Mouse (Mus musculus): ENCODE measurements around the gene Rtn1.

Rtn1 gene

DNA sequence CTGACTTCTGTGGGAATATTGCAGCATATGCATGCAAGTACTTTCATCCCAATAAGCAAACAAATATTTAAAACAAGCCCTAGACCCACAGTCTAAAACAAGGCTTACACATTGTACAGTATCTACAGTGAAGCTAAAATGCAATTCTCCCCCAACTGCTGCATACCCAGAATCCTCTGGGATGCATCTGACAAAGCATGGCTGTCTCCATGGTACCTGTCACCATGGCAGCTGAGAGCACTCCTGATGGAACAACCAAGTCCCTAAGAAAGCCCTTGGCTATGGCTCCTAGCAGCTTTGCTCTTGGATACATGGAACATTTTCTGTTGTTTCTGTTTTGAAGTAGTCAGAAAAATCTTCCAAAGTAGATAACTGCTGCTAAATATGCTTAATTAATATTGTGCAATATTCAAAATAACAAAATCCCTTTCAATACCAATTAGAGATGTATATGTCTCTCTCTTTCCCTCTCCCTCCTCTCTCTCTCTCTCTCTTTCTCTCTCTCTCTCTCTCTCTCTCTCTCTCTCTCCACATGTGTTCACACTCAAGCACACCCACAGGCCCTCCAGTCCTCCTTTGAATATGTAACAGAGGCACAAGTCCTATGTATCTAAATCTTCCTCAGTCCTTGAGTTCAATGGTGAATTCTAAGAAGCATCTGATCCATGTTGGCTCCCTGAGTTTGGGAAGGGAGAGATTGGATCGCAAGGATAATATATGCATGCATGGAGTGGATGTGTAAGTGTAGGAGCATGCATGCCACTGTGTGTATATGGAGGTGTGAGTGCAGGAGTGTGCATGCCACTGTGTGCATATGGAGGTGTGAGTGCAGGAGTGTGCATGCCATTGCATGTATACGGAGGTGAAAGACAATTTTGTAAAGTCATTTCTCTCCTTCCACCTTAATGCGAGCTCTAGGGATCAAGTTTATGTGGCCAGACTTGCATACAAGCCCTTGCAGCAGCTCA lies 143.3 kb downstream of the Rtn1 start:
- DNase-seq: no peak

DNA sequence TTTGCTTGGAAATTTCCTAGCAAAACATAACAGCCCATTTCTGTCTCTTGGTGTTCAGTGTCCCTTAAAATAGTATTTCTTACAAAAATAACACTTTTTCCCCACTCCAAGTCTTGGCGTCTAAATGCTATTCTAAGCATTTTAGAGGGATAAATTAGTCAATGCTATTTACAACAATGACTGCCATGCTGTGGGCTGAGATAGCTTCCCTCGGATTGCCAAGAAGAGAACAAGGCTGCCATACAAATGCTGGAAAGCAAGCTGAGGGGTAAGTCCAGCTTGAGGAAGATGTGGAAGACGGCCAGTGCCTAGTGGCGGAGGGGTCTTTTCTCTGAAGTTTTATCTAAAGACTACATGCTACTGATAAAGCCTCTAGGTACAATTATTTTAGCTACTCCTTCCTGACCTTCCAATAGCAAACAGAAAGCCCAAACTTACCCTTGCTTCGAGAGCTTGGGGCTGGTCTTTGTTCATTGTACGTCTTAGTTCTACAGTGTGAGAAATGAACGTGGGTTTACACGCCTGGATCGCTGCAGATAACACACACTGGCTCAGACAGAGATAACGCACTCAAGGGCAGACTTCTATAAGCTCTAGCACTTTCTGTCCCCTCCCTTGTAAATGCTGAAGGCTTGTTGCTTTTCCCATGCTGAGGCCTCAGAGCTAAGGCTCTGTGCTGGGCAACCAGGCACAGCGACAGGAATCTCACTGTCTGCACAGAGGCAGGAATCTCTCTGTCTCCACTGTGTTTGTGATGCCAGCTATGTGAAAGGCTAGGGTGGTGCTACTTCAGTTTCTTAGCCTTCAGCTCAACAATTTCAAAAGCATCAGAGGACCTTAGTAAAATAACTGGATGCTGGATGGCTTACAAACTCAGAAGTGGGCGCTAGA lies 145.4 kb downstream of the Rtn1 start:
- no peak for DNase-seq

DNA sequence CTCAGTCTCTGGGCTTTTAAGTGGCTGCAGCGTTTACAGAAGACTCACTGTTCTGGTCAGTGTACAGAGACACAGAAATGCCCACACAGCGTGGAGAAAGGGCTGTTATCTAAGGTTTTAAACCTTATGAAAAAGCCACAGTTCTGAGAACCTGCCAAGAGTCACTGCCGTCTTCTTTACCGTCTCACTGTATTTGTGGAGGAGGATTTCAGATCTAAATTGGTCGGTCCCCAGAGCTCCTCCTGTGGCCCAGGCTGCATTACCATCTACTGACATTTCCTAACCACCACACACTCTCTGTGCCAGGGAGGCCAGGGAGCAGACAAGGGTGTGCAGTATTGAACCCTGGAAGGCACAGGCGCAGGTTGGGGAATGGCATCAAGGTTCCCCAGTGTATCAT lies 151.9 kb downstream of the Rtn1 start:
- DNase-seq: no peak

DNA sequence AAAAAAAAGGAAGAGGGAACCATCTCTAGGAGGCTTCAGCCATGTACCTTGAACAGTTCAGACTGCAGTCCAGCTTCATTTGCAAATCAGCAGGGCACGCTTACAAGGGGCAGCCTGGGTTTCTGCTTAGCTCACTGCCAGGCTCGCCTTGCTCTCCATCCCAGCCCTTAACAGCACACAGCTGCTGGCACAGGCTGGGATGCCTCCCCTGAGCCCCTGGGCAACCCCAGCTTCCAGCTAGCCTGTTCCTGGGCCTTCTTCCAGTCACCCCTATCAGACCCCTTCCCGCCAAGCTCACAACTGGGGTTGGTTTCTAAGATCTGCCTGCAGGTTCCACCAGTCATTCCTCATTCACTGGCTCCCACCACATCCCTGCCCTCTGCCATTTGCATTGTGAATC lies 155.8 kb downstream of the Rtn1 start:
- DNase-seq: no peak

DNA sequence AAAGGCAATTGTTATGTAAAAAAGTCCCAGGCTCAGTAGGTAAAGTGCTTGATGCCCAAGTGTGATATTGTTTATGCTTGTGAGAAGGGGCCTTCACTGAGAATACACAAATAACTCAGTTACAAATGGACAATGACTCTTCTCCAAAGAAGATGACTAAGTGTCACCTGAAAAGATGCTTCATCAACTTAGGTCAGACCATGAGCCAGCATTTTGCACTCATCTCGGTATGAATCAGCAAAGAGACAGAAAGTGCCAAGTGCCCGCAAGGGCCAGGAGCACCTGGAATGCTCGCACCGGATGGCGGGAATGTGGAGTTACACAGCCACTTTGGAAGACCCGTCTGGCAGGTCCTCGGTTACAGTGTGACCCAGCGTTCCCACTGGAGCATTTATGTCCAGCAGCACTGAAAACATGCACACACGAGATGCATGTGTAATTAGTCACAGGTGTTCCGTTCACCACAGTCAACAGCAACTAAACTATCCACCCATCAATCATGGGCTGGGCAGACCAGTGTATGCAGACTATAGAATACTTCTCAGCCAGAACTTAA lies 156.9 kb downstream of the Rtn1 start:
- no peak for DNase-seq

DNA sequence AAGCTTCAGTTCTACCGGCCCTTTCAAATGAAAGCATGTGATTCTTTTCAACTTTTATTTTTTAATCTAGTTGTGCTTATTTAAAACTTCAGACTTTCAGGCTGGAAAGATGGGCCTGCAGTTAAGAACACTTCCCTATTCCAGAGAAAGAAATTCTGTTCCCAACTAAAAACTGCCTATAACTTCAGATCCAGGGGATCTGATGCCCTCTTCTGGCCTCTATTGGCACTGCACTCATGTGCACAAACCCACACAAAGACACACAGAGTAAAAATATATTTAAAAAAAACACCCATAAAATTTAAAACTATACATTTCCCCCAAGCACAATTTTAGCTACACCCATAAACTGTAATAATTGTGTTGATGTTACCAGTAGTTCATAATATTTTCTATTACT lies 163.9 kb downstream of the Rtn1 start:
- DNase-seq: no peak

DNA sequence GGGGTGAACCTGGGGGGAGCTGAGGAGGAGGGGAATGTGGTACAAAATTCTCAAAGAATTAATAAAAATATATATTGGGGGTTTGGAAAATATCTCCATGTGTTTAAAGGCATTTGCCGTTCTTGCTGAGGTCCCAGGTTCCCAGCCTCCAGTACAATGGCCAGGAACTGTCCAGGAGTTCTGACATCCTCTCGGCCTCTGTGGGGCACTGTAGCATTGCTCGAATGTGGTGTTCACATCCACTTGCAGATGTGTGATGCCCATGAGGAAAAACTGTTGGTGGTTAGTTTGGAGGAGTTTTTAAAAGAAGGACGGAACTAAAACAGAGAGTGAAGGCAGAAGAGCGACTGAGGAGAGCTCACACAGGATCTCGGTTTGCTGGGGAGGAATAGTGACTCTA lies 166.0 kb downstream of the Rtn1 start:
- DNase-seq: no peak

DNA sequence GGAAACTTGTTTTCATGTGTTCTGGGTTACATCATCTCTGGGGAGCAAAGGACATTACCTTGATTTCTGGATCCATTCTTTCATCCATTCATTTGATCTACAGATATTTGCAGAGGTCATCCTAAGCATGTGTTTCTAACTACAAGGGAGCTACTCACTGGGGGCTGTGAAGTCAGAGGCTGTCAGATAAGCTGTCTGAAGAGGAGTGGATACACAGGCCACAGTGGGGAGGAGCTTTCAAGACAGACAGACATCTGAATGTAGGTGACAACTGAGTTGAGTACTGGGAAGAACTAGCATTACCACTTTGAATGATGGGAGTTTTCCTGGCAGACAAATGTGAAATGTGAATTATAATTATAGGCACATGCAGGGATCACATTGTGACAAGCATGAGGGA lies 168.3 kb downstream of the Rtn1 start:
- no peak for DNase-seq

DNA sequence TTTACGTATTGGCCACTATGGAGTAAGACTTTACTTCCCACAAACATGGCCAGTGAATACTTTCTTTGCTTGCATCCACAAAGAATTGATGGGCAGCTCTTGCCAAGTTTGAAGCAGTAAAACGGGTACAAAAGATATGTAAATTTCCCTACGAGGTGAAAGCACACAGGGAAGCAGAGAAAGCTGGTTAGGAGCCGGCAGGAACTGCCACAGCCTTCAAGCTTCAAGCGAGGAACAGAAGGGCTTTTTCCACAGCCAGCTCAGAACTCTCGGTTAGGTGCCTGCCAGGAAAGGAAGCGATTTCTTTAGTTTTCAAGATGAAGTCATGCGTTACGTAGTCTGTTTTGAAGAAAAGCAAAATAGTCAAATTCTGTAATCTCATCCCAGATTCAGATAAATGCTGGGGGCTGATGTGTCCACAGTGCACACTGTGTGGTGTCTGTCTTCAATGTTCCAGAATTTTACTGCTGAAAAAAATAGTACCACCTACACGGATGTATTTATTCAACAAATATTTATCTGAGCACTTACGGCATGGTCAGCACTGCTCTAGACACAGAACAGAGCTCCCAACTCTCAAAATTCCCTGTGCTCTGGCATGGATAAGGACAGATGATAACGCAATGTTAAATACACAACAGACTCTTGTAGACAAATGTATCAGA lies 169.5 kb downstream of the Rtn1 start:
- DNase-seq: no peak

DNA sequence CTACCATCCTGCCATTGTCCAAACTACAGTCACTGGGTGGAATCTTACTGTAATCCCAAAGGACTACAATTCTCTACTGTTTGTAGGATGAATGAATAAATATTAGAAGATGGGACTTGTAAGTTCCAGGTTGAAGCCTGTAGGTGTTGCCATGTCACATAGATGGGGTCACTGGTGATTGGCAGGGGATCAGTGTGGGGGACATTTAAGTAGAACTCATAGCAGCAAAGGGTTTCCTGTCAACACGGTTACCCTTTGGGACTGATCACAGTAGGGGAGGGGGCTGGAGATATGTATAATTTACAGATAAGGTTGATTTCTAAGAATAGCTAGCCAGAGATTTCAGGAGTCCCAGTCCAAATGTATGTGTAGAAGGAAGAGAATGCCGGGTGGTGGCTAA lies 171.6 kb downstream of the Rtn1 start:
- no peak for DNase-seq

DNA sequence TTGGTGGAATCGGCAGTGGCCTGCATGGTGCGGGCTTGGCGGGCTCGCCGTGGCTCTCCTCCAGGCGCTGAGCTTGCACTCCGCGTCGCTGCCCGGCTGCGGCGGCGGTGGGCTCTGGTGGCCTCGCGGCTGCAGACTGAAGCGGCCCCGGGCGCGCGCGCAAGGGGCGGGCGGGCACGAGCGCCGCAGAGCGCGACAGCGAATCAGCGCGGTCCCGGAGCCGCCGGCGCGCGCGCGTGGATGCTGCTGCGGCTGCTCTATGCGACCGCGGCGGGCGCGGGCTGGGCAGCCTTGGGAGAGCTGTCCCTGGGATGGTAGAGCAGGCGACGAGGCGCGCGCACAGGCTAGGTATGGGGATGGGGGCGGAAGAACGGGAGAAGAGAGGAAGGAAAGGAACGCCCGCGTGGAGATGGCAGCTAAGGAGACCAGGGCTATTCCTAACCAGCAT lies 172.3 kb downstream of the Rtn1 start:
- peak in 1 of 2 experiments; percentile 5 for DNase-seq

DNA sequence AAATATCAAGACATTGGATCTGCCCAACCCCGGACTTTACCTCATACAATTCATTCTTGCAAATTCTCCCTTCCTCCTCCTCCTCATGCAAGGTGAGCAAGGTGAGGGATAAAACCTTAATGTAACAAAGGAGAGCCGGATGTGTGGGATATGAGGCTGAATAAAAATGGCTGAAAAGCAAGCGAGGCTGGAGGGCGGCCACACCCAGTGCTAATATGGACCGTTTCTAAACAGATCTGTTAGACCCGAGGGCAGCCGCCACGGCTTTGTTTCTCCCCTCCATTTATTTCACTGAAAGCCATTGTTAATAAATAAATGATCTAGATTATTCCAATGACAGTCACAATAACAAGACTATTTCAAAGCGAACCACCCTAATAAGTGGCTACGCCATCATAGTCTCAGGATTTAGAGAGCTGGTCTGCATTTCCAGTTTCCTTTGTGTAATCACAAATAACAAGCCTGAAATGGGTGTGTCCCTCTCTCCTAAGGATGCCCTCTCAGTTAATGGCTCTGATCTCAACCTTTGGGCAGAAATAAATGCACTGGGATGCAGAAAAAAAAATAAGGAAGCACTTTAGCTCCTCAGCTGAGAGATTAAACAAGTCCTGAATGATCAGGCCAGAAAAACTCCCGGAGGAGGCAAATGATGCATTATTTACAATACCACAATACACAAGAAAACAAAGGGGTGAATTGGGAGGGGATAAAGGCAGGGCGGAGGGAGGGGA lies 173.1 kb downstream of the Rtn1 start:
- no peak for DNase-seq

DNA sequence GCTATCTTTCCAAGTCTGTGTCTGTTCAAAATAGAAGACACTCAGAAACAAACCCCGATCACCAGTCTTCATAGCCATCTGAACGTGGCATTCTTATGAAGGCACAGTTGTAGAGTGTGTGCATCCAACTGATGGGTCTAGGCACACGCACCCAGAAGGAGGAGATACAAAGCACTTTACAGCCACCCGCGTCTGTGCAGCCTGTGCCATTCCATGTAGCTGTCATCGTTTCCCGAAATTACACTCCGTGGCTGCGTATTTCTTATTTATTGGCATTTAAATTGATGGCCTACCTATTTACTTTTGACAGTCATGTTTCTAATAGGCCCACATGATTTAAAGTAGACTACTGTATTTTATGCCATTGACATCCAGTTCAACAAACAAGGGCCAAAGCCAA lies 173.9 kb downstream of the Rtn1 start:
- DNase-seq: no peak

DNA sequence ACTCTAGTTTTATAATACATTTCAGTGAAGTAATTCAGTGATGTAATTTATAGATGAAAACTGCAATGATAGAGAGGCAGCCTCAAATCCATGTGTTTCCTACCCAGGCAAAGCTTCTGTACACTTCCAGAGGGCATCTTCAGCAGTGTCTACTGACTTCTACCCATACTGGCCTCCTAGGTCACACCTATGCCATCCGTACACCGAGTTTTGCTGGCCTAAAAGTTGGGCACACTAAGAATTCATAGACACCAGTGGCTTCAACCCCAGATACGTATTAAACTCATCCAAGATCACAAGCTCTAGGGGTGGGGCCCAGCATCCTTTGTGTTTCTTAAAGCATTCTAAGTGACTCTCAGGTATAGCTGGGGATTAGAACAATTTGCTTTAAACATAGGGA lies 174.7 kb downstream of the Rtn1 start:
- no peak for DNase-seq

DNA sequence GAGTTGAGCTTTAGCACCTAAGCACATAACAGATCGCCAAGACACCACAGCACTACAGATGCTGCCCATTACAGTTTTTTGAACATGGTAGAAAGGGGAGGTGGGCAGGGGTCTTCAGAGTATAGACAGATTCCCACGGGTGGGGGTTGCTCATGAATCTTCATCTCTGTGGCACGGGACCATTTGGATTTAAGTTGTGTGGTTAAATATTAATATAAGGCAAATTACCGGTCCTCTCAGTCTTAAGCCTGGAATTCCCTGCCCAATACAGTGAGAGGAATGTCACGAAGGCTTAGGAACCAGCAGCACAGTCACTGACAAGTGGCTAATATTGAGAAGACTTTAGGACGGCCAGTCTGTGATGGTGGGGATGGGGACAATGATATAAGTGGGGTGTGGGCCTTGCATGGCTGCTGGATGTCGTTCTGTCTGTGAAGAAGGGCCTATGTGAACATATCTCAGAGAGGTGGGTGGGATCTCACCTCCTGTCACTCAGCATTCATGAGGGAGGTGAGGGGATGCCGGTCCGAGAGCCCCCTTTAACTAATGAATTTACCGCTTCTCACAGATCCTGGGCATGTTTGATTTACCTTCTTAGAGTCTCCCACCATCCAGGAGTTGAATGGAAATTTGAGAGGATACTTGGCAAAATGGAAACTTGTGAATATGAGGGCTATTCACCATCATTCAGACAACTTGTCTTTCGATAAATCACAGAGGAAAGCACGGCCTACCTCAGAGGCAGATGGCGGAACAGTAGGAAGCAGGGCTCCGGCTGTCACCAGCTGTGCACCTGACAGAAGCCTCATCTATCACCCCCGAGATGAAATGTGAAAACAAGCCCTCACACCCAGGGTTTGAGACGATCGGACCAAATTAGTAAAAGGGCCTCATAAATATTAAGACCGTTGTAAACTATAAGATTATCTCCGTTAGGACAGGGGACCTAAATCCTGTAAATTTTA lies 175.7 kb downstream of the Rtn1 start:
- no peak for DNase-seq

DNA sequence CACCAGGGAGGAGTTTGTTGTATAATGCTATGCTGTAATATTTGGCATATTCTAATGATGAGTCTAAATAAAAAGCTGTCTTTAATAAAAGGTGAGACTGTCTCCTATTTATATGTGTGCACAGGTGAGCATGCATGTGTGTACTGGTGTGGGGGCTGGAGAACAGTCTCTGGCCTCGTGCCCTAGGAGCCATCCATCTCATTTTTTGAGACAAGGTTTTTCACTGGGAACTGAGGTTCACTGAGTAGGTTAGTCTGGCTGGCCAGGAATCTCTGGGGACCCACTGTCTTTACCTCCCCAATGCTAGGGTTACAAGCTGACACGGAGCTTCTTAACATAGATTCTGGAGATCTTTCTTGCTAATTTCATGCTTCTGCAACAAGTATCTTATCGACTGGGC lies 176.7 kb downstream of the Rtn1 start:
- no peak for DNase-seq

DNA sequence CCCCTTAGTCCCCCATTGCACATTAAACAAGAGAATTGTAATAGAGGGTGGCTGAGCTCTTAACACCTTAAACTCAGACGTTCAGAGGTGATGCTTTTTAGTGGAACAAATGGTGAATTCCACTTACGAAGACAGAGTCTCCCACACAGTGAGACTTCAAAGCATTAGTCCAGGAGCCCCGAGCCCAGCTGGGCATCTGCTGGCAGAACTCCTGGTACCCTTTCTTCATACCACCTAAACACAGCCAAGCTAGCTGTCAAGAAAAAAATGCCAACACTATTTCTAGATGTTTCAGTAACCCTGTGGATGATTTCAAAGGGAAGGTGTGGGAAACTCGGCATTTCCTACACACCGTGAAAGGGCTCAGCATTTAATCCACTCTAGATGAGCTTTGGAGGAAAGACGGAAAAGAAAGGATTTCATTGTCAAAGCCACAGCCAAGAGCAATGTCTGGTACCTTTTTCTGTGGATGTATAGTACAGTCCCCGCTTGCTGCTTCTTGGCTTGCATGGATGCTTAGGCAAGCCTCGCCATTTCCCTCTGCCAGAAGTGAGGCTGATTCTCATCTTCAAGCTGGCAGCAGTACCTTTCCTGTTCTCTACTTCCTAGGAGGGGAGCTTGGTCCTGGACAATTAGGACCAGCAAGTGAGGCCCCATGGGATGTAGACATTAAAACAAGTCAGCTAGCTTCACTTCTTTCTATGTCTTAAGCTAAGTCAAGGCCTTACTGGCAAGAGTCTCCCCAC lies 179.2 kb downstream of the Rtn1 start:
- DNase-seq: no peak

DNA sequence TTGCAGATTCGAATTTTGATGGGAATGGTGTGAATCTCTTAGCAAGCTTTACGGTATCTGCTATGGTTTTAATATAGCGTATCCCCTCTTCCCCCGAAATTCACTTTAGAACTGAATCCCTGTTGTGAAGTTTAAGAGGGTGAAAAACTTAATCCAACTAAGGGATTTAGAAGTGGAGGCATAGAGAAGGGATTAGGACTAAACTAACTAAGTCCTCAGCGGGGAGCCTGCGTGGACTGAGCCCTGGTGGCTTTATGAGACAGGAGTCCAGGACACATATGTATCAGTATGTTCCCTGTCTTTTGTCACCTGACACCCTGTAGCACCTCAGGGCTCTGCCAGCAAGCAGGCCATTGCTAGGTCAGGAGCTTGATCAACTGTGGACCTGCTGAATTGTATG lies 181.1 kb downstream of the Rtn1 start:
- no peak for DNase-seq

DNA sequence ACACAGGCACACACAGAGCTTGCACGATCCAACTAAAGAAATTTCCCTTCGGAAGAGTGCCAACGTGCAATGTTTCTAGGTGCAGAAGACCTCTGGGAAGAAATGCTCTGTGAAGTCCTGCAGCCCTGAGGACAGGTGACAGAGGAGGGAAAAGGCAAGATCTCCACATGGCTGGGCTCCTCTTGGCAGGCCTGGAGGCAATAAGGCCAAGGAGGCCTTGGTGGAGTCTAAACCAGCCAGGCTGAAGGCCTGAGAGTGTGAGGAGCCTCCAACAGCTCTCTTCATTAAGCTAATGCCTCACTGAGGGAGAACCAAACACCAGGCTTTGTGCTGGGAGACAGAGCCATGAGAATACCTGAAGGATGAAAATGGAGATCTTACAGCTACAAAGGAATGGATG lies 183.5 kb downstream of the Rtn1 start:
- no peak for DNase-seq

DNA sequence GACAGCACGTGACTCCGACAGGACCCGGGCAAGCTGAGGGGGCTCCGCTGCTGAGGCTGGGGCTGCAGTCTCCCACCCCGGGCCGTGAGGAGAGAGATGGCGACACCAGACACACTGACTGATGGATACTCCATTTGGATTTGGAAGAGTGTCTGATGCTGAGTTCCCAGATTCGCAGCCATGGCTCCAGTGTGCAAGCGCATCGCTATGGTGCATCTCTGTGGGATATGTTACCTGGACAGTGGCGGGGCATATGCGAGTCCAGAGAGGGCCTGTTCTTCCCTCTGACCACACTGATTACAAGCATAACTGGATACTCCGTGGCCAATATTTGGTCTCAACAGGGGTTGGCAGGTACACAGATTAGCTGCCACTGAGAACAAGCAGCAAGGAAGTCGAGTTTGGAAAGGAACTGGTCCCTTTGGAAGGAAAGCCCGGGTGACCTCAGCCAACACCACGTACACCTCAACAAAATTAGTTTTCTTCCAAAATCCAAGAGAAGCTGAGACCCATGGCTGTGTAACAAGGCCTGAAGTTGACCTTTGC lies 185.2 kb downstream of the Rtn1 start:
- no peak for DNase-seq

Measured in thymus, postnatal 36 days (tissue).